Mouse (Mus musculus) olfactory bulb, adult 2 months (tissue): ENCODE data around the gene Morn3. TPM values are rescaled to one million over a fixed set of nuclear protein-coding genes. Genes with fewer than 3 reads are reported as not detected.
"Not testable (repeated sequence)": the region's sequence is repeated elsewhere in the genome, so short reads cannot be mapped to it uniquely, and the experiment has no call there.

ENCODE experiments used
- H3K27ac ChIP-seq: fragments of 200-500 bp; 2 replicates; pipeline ENCODE4 v1.5.1; 2012; ENCODE audit warnings: low read depth, low read length; ENCODE audit not compliant: insufficient read depth
- H3K4me1 ChIP-seq: fragments of 200-500 bp; 2 replicates; pipeline ENCODE4 v1.6.1; 2012; ENCODE audit warnings: low read length; ENCODE audit not compliant: control insufficient read depth, insufficient read depth
- H3K4me3 ChIP-seq: fragments of 200-500 bp; 2 replicates; pipeline ENCODE4 v1.5.1; 2012; ENCODE audit warnings: mild to moderate bottlenecking, low read depth, low read length, moderate library complexity; ENCODE audit not compliant: insufficient read depth
- CTCF ChIP-seq: fragments of 200-500 bp; IDR thresholded peaks from 2 replicates; pipeline ENCODE4 v1.5.1; 2012; ENCODE audit warnings: low read depth, mild to moderate bottlenecking, low read length, moderate library complexity; ENCODE audit not compliant: insufficient read depth
- POLR2A ChIP-seq: fragments of 200-500 bp; IDR thresholded peaks from 2 replicates; pipeline ENCODE4 v1.6.1; 2012; ENCODE audit warnings: mild to moderate bottlenecking, low read depth, low read length, moderate library complexity; ENCODE audit not compliant: insufficient read depth
- WGBS: fragments of 180-500 bp; shearing (Covaris S2); methylation state at CpG from one replicate; pipeline ENCODE4 v1.1.7; 2018; 5-methylcytosine and 5-hydroxymethylcytosine counted together
- polyA plus RNA-seq: library from polyadenylated mRNA; stranded (reverse); fragments of >200 nt; gene quantifications from 2 replicates; pipeline ENCODE4 v1.2.4, GENCODE M21; 2012; ENCODE audit warnings: low replicate concordance; ENCODE audit not compliant: missing spikeins, insufficient read depth, insufficient read length

The Morn3 gene
- polyA plus RNA-seq, 1 experiment: not detected

GRCm38 (mm10) chr5:123064207-123064606 is 17.4 kb upstream of the Morn3 start:
- WGBS: 22% methylated on average over 6 of the region's 6 CpGs
- TF ChIP-seq CTCF (no peak), POLR2A (no peak)
- no peak overlapping the region for H3K27ac ChIP-seq
- H3K4me3 ChIP-seq: no peak overlapping the region
- H3K4me1 ChIP-seq: no peaks in the 10 kb centered on the region

GRCm38 (mm10) chr5:123063141-123063540 is 16.3 kb upstream of the Morn3 start:
- H3K4me1 ChIP-seq: no peaks in the 10 kb centered on the region
- WGBS: 92% methylated on average over 3 of the region's 3 CpGs

GRCm38 (mm10) chr5:123061402-123061749 is 14.6 kb upstream of the Morn3 start:
- 84% methylated on average over 6 of the region's 6 CpGs for WGBS
- H3K27ac ChIP-seq, H3K4me3 ChIP-seq, H3K4me1 ChIP-seq: not testable (repeated sequence)

More at GRCm38 (mm10) chr5:123063141-123063540, 16.3 kb upstream of the Morn3 start:
- Histone ChIP-seq H3K27ac (no peak overlapping the region), H3K4me3 (no peak overlapping the region)
- TF ChIP-seq POLR2A: no peak
- no peak for TF ChIP-seq CTCF

GRCm38 (mm10) chr5:123060706-123061401 is 14.0 kb upstream of the Morn3 start:
- 81% methylated on average over 9 of the region's 9 CpGs for WGBS
- Histone ChIP-seq H3K27ac (no peak overlapping the region), H3K4me3 (no peak overlapping the region), H3K4me1 (no peaks in the 10 kb centered on the region)
- TF ChIP-seq POLR2A (no peak), CTCF (no peak)

GRCm38 (mm10) chr5:123059757-123060520 is 13.1 kb upstream of the Morn3 start:
- 30% methylated on average over 14 of the region's 14 CpGs for WGBS
- TF ChIP-seq CTCF (no peak), POLR2A (no peak)
- H3K4me1 ChIP-seq: no peaks in the 10 kb centered on the region
- no peak overlapping the region for H3K4me3 ChIP-seq
- no peak overlapping the region for H3K27ac ChIP-seq

GRCm38 (mm10) chr5:123058251-123059102 is 11.7 kb upstream of the Morn3 start:
- Histone ChIP-seq H3K27ac (peak overlapping the region; percentile 31; the same call in 1 of the 2 replicates), H3K4me1 (no peaks in the 10 kb centered on the region), H3K4me3 (peak overlapping the region; percentile 40)
- WGBS: 41% methylated on average over 16 of the region's 16 CpGs
- TF ChIP-seq CTCF: no peak

GRCm38 (mm10) chr5:123057366-123058250 is 10.8 kb upstream of the Morn3 start:
- Histone ChIP-seq H3K4me3 (peak overlapping the region; percentile 40), H3K27ac (peak overlapping the region; percentile 31; the same call in 1 of the 2 replicates), H3K4me1 (no peaks in the 10 kb centered on the region)
- TF ChIP-seq CTCF (no peak), POLR2A (peak; percentile 62; the same call in 1 of the 2 replicates)
- 8% methylated on average over 48 of the region's 48 CpGs for WGBS

GRCm38 (mm10) chr5:123051736-123052135 is 4.9 kb upstream of the Morn3 start:
- TF ChIP-seq CTCF (no peak), POLR2A (no peak)
- 85% methylated on average over 5 of the region's 5 CpGs for WGBS

More at GRCm38 (mm10) chr5:123051736-123052135, 4.9 kb upstream of the Morn3 start:
- Histone ChIP-seq H3K4me3 (no peak overlapping the region), H3K27ac (no peak overlapping the region), H3K4me1 (peaks cover 6% of the 10 kb centered on the region)
